Mouse (Mus musculus): ENCODE results near the gene Pde4c. TPM values are rescaled to one million over a fixed set of nuclear protein-coding genes. Genes with fewer than 3 reads are reported as not detected.

Gene Pde4c
- total RNA-seq, 1 experiment: 1.6 TPM

GRCm38 (mm10) chr8:70699834-70700554 is 23.5 kb upstream of the Pde4c start:
- Histone ChIP-seq H3K27ac (ENCODE audit: insufficient read depth, low read depth, low read length, poor library complexity, severe bottlenecking) (peak overlapping the region; percentile 75), H3K36me3 (ENCODE audit: control insufficient read depth, insufficient read depth, low read length, poor library complexity, severe bottlenecking) (no peaks in the 10 kb centered on the region), H3K4me1 (ENCODE audit: control insufficient read depth in 2 of 2, insufficient read depth in 2 of 2, low read length in 2 of 2, poor library complexity in 1 of 2) (peaks cover 3 to 16% of the 10 kb centered on the region in 2 experiments; a peak in 3 of 4 replicates), H3K9me3 (ENCODE audit: control insufficient read depth, insufficient read depth, low read depth, low read length) (no peaks in the 10 kb centered on the region), H3K9ac (ENCODE audit: insufficient read depth, low read depth, low read length, poor library complexity, severe bottlenecking) (peak overlapping the region; percentile 97), H3K4me3 (ENCODE audit: insufficient read depth in 1 of 2, low read depth in 1 of 2, low read length in 2 of 2, poor library complexity in 1 of 2, severe bottlenecking in 1 of 2) (peak overlapping the region; percentile 81 to 89)
- in situ Hi-C loops (cut with MboI; ENCODE audit: low sequenced_read_pairs in 2 of 2, unreplicated experiment in 2 of 2): no loop called here
- TF ChIP-seq ZNF384 (IDR thresholded peaks at IDR 0.05; ENCODE audit: low read depth, low read length) (peak; percentile 51; the same call in 1 of the 2 replicates), CHD2 (IDR thresholded peaks at IDR 0.05; ENCODE audit: low read depth, low read length) (no peak)
- DNase-seq (ENCODE audit: low read depth, low spot score): no peak

- Histone ChIP-seq H3K36me3 (ENCODE audit: control insufficient read depth, insufficient read depth, low read length, poor library complexity, severe bottlenecking) (no peaks in the 10 kb centered on the region), H3K4me1 (ENCODE audit: control insufficient read depth in 2 of 2, insufficient read depth in 2 of 2, low read length in 2 of 2, poor library complexity in 1 of 2) (peaks cover 3 to 16% of the 10 kb centered on the region in 2 experiments; a peak in 3 of 4 replicates), H3K9me3 (ENCODE audit: control insufficient read depth, insufficient read depth, low read depth, low read length) (no peaks in the 10 kb centered on the region), H3K4me3 (ENCODE audit: insufficient read depth in 1 of 2, low read depth in 1 of 2, low read length in 2 of 2, poor library complexity in 1 of 2, severe bottlenecking in 1 of 2) (peak overlapping the region; percentile 81 to 89), H3K27ac (ENCODE audit: insufficient read depth, low read depth, low read length, poor library complexity, severe bottlenecking) (no peak overlapping the region; the same call in 1 of the 2 replicates), H3K9ac (ENCODE audit: insufficient read depth, low read depth, low read length, poor library complexity, severe bottlenecking) (peak overlapping the region; percentile 97)
- in situ Hi-C loops (cut with MboI; ENCODE audit: low sequenced_read_pairs in 2 of 2, unreplicated experiment in 2 of 2): no loop called here
- no peak for TF ChIP-seq MAFK (IDR thresholded peaks at IDR 0.05; ENCODE audit: insufficient read depth, low read depth, low read length)
- TF ChIP-seq CHD2 (IDR thresholded peaks at IDR 0.05; ENCODE audit: low read depth, low read length): no peak
- TF ChIP-seq ZNF384 (IDR thresholded peaks at IDR 0.05; ENCODE audit: low read depth, low read length): no peak
- 0 out of 2 replicates have a peak, but pooled peaks have one; percentile 17 for TF ChIP-seq HCFC1 (IDR thresholded peaks at IDR 0.05; ENCODE audit: borderline replicate concordance, insufficient read depth, low read length)
- TF ChIP-seq ZC3H11A (IDR thresholded peaks at IDR 0.05; ENCODE audit: borderline replicate concordance, low read depth, low read length): no peak
- peak; percentile 79 for DNase-seq (ENCODE audit: low read depth, low spot score)
Observed at GRCm38 (mm10) chr8:70700555-70700922, 23.0 kb upstream of the Pde4c start.

GRCm38 (mm10) chr8:70701048-70701981 is 22.2 kb upstream of the Pde4c start:
- H3K4me3 ChIP-seq (ENCODE audit: insufficient read depth in 1 of 2, low read depth in 1 of 2, low read length in 2 of 2, poor library complexity in 1 of 2, severe bottlenecking in 1 of 2): peak overlapping the region; percentile 81 to 89
- peak overlapping the region; percentile 97; the same call in 1 of the 2 replicates for H3K9ac ChIP-seq (ENCODE audit: insufficient read depth, low read depth, low read length, poor library complexity, severe bottlenecking)
- no peaks in the 10 kb centered on the region for H3K9me3 ChIP-seq (ENCODE audit: control insufficient read depth, insufficient read depth, low read depth, low read length)
- no peak for DNase-seq (ENCODE audit: low read depth, low spot score)
- in situ Hi-C loops (cut with MboI; ENCODE audit: low sequenced_read_pairs in 2 of 2, unreplicated experiment in 2 of 2): no loop called here
- peaks cover 3 to 13% of the 10 kb centered on the region in 2 experiments; a peak in 3 of 4 replicates for H3K4me1 ChIP-seq (ENCODE audit: control insufficient read depth in 2 of 2, insufficient read depth in 2 of 2, low read length in 2 of 2, poor library complexity in 1 of 2)
- no peaks in the 10 kb centered on the region for H3K36me3 ChIP-seq (ENCODE audit: control insufficient read depth, insufficient read depth, low read length, poor library complexity, severe bottlenecking)
- TF ChIP-seq CHD2 (IDR thresholded peaks at IDR 0.05; ENCODE audit: low read depth, low read length): no peak
- no peak for TF ChIP-seq ZNF384 (IDR thresholded peaks at IDR 0.05; ENCODE audit: low read depth, low read length)
- no peak for TF ChIP-seq HCFC1 (IDR thresholded peaks at IDR 0.05; ENCODE audit: borderline replicate concordance, insufficient read depth, low read length)
- TF ChIP-seq ZC3H11A (IDR thresholded peaks at IDR 0.05; ENCODE audit: borderline replicate concordance, low read depth, low read length): no peak
- no peak for TF ChIP-seq MAFK (IDR thresholded peaks at IDR 0.05; ENCODE audit: insufficient read depth, low read depth, low read length)
- no peak overlapping the region for H3K27ac ChIP-seq (ENCODE audit: insufficient read depth, low read depth, low read length, poor library complexity, severe bottlenecking)

GRCm38 (mm10) chr8:70701982-70702841 is 21.3 kb upstream of the Pde4c start:
- no peaks in the 10 kb centered on the region for H3K36me3 ChIP-seq (ENCODE audit: control insufficient read depth, insufficient read depth, low read length, poor library complexity, severe bottlenecking)
- H3K9ac ChIP-seq (ENCODE audit: insufficient read depth, low read depth, low read length, poor library complexity, severe bottlenecking): no peak overlapping the region
- no peaks in the 10 kb centered on the region for H3K9me3 ChIP-seq (ENCODE audit: control insufficient read depth, insufficient read depth, low read depth, low read length)
- peaks cover 3 to 10% of the 10 kb centered on the region in 2 experiments; a peak in 3 of 4 replicates for H3K4me1 ChIP-seq (ENCODE audit: control insufficient read depth in 2 of 2, insufficient read depth in 2 of 2, low read length in 2 of 2, poor library complexity in 1 of 2)
- in situ Hi-C loops (cut with MboI; ENCODE audit: low sequenced_read_pairs in 2 of 2, unreplicated experiment in 2 of 2): no loop called here
- no peak overlapping the region for H3K27ac ChIP-seq (ENCODE audit: insufficient read depth, low read depth, low read length, poor library complexity, severe bottlenecking)
- H3K4me3 ChIP-seq (ENCODE audit: insufficient read depth in 1 of 2, low read depth in 1 of 2, low read length in 2 of 2, poor library complexity in 1 of 2, severe bottlenecking in 1 of 2): no peak overlapping the region
- TF ChIP-seq CHD2 (IDR thresholded peaks at IDR 0.05; ENCODE audit: low read depth, low read length) (no peak), ZNF384 (IDR thresholded peaks at IDR 0.05; ENCODE audit: low read depth, low read length) (no peak), HCFC1 (IDR thresholded peaks at IDR 0.05; ENCODE audit: borderline replicate concordance, insufficient read depth, low read length) (no peak), ZC3H11A (IDR thresholded peaks at IDR 0.05; ENCODE audit: borderline replicate concordance, low read depth, low read length) (no peak), MAFK (IDR thresholded peaks at IDR 0.05; ENCODE audit: insufficient read depth, low read depth, low read length) (no peak)
- DNase-seq (ENCODE audit: low read depth, low spot score): no peak

Data from ES-E14 (cell line).